ENCODE assay signal across 25 mouse cellular contexts in the genomic region with DNA sequence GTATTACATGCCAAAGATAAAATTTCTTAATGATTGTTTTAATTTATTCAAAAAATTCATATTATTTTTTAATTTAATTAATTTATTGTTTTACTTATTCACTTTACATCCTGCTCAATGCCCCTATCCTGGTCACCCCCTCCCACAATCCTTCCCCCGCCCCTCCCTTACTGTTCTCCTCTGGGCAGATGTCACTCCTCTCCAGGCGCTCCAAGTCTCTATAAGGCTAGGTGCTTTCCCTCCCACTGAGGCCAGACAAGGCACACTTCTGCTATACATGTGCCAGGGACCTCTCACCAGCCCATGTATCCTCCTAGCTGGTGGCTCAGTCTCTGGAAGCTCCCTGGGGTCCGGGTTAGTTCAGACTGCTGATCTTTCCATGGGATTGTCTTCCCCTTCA.
DNase-seq lines count a peak whose midpoint lies in the region; ATAC-seq lines count a peak whose summit lies in the region.
"Had no signal": no experiment of that assay in that cellular context is flagged by ENCODE, and none has a peak within 500 bp of the region (broad histone marks: within the 10 kb centered on the region; RNA-seq: fewer than 3 reads in every experiment).

No protein-coding gene starts in this region.

- H3K27ac ChIP-seq in forebrain, embryonic 11.5 days (ENCODE audit: low read depth, low read length) = no peak overlapping the region
- H3K27ac ChIP-seq in forebrain, embryonic 13.5 days = no peak overlapping the region
- no peak overlapping the region for H3K27ac ChIP-seq in midbrain, embryonic 11.5 days (ENCODE audit: low read depth, low read length)
- H3K27ac ChIP-seq in midbrain, embryonic 14.5 days (replicated peaks; ENCODE audit: low read depth, low read length) = no peak overlapping the region
- H3K27ac ChIP-seq in neural tube, embryonic 11.5 days (ENCODE audit: low read depth, low read length) = no peak overlapping the region
- no peak overlapping the region for H3K27ac ChIP-seq in neural tube, embryonic 15.5 days (replicated peaks)
- H3K27ac ChIP-seq: gastrocnemius, adult 2 months; hindbrain, embryonic 13.5 days; hindbrain, postnatal 0 days had no signal

- no peaks in the 10 kb centered on the region for H3K27me3 ChIP-seq in forebrain, embryonic 11.5 days (ENCODE audit: control insufficient read depth, insufficient read depth, low read length)
- no peaks in the 10 kb centered on the region for H3K27me3 ChIP-seq in forebrain, embryonic 13.5 days
- H3K27me3 ChIP-seq in midbrain, embryonic 11.5 days (ENCODE audit: control insufficient read depth, insufficient read depth, low read length) = no peaks in the 10 kb centered on the region
- no peaks in the 10 kb centered on the region for H3K27me3 ChIP-seq in midbrain, embryonic 14.5 days (ENCODE audit: control insufficient read depth, insufficient read depth, low read length)
- H3K27me3 ChIP-seq in neural tube, embryonic 11.5 days (ENCODE audit: control insufficient read depth, insufficient read depth, low read length) = no peaks in the 10 kb centered on the region
- no peaks in the 10 kb centered on the region for H3K27me3 ChIP-seq in neural tube, embryonic 15.5 days (replicated peaks)
- H3K27me3 ChIP-seq: CH12.LX; hindbrain, embryonic 13.5 days; Patski had no signal

- H3K4me3 ChIP-seq in forebrain, embryonic 11.5 days (ENCODE audit: low read depth, low read length) = no peak overlapping the region
- H3K4me3 ChIP-seq in forebrain, embryonic 13.5 days = no peak overlapping the region
- no peak overlapping the region for H3K4me3 ChIP-seq in midbrain, embryonic 11.5 days (ENCODE audit: low read depth, low read length)
- no peak overlapping the region for H3K4me3 ChIP-seq in midbrain, embryonic 14.5 days (replicated peaks; ENCODE audit: low read depth, low read length)
- no peak overlapping the region for H3K4me3 ChIP-seq in neural tube, embryonic 11.5 days (ENCODE audit: low read depth, low read length)
- H3K4me3 ChIP-seq in neural tube, embryonic 15.5 days (replicated peaks) = no peak overlapping the region
- H3K4me3 ChIP-seq: gastrocnemius, adult 2 months; hindbrain, embryonic 13.5 days had no signal

- no peak overlapping the region for H3K9ac ChIP-seq in forebrain, embryonic 11.5 days (ENCODE audit: low read length)
- H3K9ac ChIP-seq in forebrain, embryonic 13.5 days = no peak overlapping the region
- H3K9ac ChIP-seq in midbrain, embryonic 11.5 days (ENCODE audit: low read length) = no peak overlapping the region
- no peak overlapping the region for H3K9ac ChIP-seq in midbrain, embryonic 14.5 days (replicated peaks; ENCODE audit: low read length)
- H3K9ac ChIP-seq in neural tube, embryonic 11.5 days (ENCODE audit: low read length) = no peak overlapping the region
- H3K9ac ChIP-seq in neural tube, embryonic 15.5 days (replicated peaks) = no peak overlapping the region
- H3K9ac ChIP-seq: forebrain, postnatal 0 days; hindbrain, embryonic 13.5 days had no signal

- ATAC-seq in forebrain, embryonic 11.5 days (replicated peaks; ENCODE audit: low FRiP score) = 0 out of 2 replicates have a peak, but pooled peaks have one; percentile 27
- ATAC-seq in forebrain, embryonic 13.5 days = no peak
- ATAC-seq in midbrain, embryonic 11.5 days (ENCODE audit: low FRiP score) = peak; percentile 52; the same call in 1 of the 2 replicates
- ATAC-seq in midbrain, embryonic 14.5 days (ENCODE audit: low FRiP score, low TSS enrichment) = no peak
- ATAC-seq in neural tube, embryonic 11.5 days (ENCODE audit: insufficient read depth, low FRiP score, low TSS enrichment) = peak; percentile 41; the same call in 1 of the 2 replicates
- ATAC-seq in neural tube, embryonic 15.5 days (ENCODE audit: low FRiP score) = no peak
- ATAC-seq: forebrain, embryonic 14.5 days; forebrain, postnatal 0 days; hindbrain, postnatal 0 days; inflammation-experienced regulatory T-cells, adult 6 months; intestine, embryonic 16.5 days; Patski had no signal

- H3K36me3 ChIP-seq in forebrain, embryonic 11.5 days (ENCODE audit: control insufficient read depth, insufficient read depth, low read length) = no peaks in the 10 kb centered on the region
- no peaks in the 10 kb centered on the region for H3K36me3 ChIP-seq in forebrain, embryonic 13.5 days (ENCODE audit: poor library complexity, severe bottlenecking)
- H3K36me3 ChIP-seq in midbrain, embryonic 11.5 days (ENCODE audit: control insufficient read depth, insufficient read depth, low read length) = no peaks in the 10 kb centered on the region
- no peaks in the 10 kb centered on the region for H3K36me3 ChIP-seq in midbrain, embryonic 14.5 days (ENCODE audit: control insufficient read depth, insufficient read depth, low read length)
- no peaks in the 10 kb centered on the region for H3K36me3 ChIP-seq in neural tube, embryonic 11.5 days (ENCODE audit: control insufficient read depth, insufficient read depth, low read length)
- H3K36me3 ChIP-seq in neural tube, embryonic 15.5 days = no peaks in the 10 kb centered on the region
- H3K36me3 ChIP-seq: G1E; hindbrain, embryonic 13.5 days had no signal

- H3K9me3 ChIP-seq in forebrain, embryonic 11.5 days (ENCODE audit: control insufficient read depth, low read length) = no peaks in the 10 kb centered on the region
- H3K9me3 ChIP-seq in forebrain, embryonic 13.5 days (replicated peaks) = no peaks in the 10 kb centered on the region
- H3K9me3 ChIP-seq in midbrain, embryonic 11.5 days (ENCODE audit: control insufficient read depth, low read length) = no peaks in the 10 kb centered on the region
- H3K9me3 ChIP-seq in midbrain, embryonic 14.5 days (ENCODE audit: control insufficient read depth, low read length) = no peaks in the 10 kb centered on the region
- H3K9me3 ChIP-seq in neural tube, embryonic 11.5 days (ENCODE audit: control insufficient read depth, low read length) = no peaks in the 10 kb centered on the region
- no peaks in the 10 kb centered on the region for H3K9me3 ChIP-seq in neural tube, embryonic 15.5 days (replicated peaks)
- H3K9me3 ChIP-seq: hindbrain, embryonic 13.5 days had no signal

- no peaks in the 10 kb centered on the region for H3K4me1 ChIP-seq in forebrain, embryonic 11.5 days (replicated peaks; ENCODE audit: control insufficient read depth, insufficient read depth, low read length)
- peaks cover 6% of the 10 kb centered on the region for H3K4me1 ChIP-seq in forebrain, embryonic 13.5 days
- H3K4me1 ChIP-seq in midbrain, embryonic 11.5 days (ENCODE audit: control insufficient read depth, insufficient read depth, low read length) = no peaks in the 10 kb centered on the region
- no peaks in the 10 kb centered on the region for H3K4me1 ChIP-seq in midbrain, embryonic 14.5 days (ENCODE audit: control insufficient read depth, insufficient read depth, low read length)
- H3K4me1 ChIP-seq in neural tube, embryonic 11.5 days (ENCODE audit: control insufficient read depth, insufficient read depth, low read length) = no peaks in the 10 kb centered on the region
- H3K4me1 ChIP-seq in neural tube, embryonic 15.5 days = no peaks in the 10 kb centered on the region

- WGBS in forebrain, embryonic 11.5 days = 86% methylated on average over 3 of the region's 3 CpGs
- 82% methylated on average over 3 of the region's 3 CpGs for WGBS in forebrain, embryonic 13.5 days
- 96% methylated on average over 3 of the region's 3 CpGs for WGBS in midbrain, embryonic 11.5 days
- 87% methylated on average over 3 of the region's 3 CpGs for WGBS in midbrain, embryonic 14.5 days
- WGBS in neural tube, embryonic 11.5 days = 87% methylated on average over 3 of the region's 3 CpGs
- WGBS in neural tube, embryonic 15.5 days = 88% methylated on average over 3 of the region's 3 CpGs

- no peak for DNase-seq in forebrain, embryonic 11.5 days (ENCODE audit: low spot score)
- DNase-seq in midbrain, embryonic 11.5 days (ENCODE audit: low spot score, missing footprints) = no peak
- no peak for DNase-seq in midbrain, embryonic 14.5 days
- DNase-seq in neural tube, embryonic 11.5 days (ENCODE audit: low spot score) = no peak
- DNase-seq: adrenal gland, postnatal 10 days; adrenal gland, postnatal 36 days; B cell, adult 2 months; cerebellum, adult 18-20 months; cerebellum, adult 9-10 months; cerebellum, postnatal 14 days; forebrain, postnatal 0 days; gastrocnemius, adult 2 months; gastrocnemius, postnatal 14 days; heart, adult 11 months had no signal

- no peak overlapping the region for H3K4me2 ChIP-seq in forebrain, embryonic 11.5 days (ENCODE audit: low read depth, low read length, severe bottlenecking)
- no peak overlapping the region for H3K4me2 ChIP-seq in forebrain, embryonic 13.5 days
- H3K4me2 ChIP-seq in midbrain, embryonic 11.5 days = no peak overlapping the region
- no peak overlapping the region for H3K4me2 ChIP-seq in midbrain, embryonic 14.5 days (ENCODE audit: low read length)
- H3K4me2 ChIP-seq in neural tube, embryonic 11.5 days (ENCODE audit: low read depth) = no peak overlapping the region
- H3K4me2 ChIP-seq in neural tube, embryonic 15.5 days = no peak overlapping the region
- H3K4me2 ChIP-seq: heart, embryonic 11.5 days; hindbrain, embryonic 13.5 days had no signal

Comparison
In these comparisons a context has a peak if more than half of its experiments do, and no peak if none do; other contexts are left out.
1. ATAC-seq: peak in forebrain, embryonic 11.5 days (single experiment), midbrain, embryonic 11.5 days (single experiment) and neural tube, embryonic 11.5 days (single experiment); none in forebrain, embryonic 13.5 days (single experiment), midbrain, embryonic 14.5 days (single experiment) and neural tube, embryonic 15.5 days (single experiment).